Mouse (Mus musculus): ENCODE data around the gene Pacs1.

The Pacs1 gene

DNA sequence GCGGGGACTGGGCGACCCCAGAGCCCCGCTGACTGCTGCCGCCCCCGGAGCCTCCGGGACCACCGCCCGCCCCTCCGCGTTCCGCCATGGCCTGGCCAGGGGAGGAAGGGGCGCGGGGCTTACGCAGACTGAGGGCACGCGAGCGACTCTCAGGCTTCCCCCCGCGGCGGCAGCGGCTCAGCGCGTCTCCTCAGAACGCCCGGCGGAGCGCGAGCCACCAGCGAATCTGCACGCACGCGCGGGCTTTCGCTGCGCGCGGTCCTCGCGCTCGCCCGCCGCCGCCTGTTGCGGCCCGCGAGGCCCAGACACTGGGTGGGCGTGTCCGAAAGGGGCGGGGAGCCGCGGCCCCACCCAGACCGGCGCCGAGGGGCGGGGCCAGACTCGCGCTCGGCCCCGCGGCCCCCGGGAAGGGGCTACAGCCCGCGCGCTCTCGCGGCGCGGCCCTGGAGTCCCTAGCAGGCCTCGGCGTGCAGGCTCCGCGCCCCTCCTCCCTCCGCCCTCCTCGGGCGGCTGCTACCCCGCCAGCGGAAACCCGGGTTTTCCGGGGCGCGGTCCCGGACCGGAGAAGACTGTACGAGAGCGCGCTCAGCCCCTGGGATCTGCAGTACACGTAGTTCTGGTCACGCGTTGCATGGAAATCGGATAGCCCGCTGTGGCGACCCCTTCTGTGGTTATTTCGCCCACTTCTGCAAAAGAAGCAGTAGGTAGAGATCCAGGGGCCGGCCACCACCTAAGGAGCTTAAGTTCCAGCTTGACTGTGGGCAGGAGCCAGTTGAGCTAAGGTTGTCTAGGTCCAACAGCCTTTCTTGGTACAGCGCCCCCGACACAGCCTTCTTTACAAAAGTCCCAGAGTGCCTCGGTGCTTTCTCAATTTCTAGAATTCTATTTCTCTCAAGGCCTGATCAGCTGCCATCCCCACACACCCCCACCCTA lies at the start of gene Pacs1:
TSS of gene Pacs1 (minus strand) at position 319 of the 933 bp plus-strand sequence.
- peak; percentile 83 for DNase-seq (ENCODE audit: low spot score)

DNA sequence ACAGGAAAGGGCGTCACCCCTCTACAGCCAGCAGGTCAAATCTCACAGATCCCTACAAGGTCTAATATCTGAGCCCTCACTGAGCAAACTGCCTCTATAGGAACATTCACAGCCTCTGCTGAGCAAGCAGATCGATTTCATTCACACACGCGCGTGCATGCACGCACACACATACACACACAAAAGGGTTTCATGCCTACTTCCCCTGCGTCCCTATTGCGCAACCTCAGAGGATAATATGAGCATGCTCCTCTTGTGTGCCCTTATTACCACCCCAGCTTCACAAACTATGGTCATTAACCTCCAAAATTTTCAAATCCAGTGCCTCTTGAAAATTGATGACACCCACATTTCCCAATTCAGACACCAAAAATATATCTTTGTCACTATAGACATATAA lies 40.3 kb upstream of the Pacs1 start:
- DNase-seq (ENCODE audit: low spot score), result no peak

DNA sequence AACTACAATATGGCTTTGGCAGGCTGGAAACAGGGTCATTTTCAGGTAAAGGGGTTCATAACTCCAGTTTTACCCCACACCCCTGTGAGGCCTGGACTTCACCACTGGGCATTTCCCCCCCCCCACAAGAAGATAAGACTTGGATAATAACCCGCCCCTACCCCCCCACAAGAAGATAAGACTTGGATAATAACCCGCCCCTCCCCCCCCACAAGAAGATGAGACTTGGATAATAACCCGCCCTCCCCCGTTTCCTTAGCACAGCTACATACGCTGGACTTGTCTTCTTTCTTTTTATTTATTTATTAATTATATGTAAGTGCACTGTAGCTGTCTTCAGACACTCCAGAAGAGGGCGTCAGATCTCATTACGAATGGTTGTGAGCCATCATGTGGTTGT lies 36.1 kb upstream of the Pacs1 start:
- DNase-seq (ENCODE audit: low spot score), result no peak

DNA sequence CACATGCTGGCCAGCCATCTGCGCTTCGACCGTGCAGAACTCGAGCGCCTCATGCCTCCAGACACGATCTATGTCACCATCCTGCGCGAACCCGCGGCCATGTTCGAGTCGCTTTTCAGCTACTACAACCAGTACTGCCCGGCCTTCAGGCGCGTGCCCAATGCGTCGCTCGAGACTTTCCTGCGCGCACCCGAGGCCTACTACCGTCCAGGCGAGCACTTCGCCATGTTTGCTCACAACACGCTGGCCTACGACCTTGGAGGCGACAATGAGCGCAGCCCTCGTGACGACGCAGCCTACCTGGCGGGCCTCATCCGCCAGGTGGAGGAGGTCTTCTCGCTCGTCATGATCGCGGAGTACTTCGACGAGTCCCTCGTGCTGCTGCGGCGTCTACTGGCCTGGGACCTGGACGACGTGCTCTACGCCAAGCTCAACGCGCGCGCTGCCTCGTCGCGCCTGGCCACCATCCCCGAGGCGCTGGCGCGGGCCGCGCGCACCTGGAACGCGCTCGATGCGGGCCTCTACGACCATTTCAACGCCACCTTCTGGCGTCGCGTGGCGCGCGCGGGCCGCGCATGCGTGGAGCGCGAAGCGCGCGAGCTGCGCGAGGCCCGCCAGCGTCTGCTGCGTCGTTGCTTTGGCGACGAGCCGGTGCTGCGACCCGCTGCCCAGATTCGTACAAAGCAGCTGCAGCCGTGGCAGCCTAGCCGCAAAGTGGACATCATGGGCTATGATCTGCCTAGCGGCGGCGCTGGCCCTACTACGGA lies 34.2 kb upstream of the Pacs1 start:
- no peak for DNase-seq (ENCODE audit: low spot score)

DNA sequence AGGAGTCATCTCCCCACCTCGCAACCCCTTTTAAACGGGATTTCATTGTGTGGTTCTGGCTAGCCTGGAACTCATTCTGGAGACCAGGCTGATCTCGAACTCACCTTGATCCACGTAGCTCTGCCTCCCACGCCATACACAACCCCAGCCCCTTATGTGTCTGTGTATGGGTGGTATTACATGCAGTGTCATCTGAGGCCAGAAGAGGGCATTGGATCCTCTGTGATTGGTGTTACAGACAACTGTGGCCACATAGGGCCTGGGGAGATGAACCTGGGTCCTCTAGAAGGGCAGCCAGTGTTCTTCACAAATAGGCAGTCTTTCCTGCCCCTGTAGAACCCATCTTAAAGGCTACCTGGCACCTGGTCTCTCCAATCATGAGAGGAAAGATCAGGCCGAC lies 33.4 kb upstream of the Pacs1 start:
- DNase-seq (ENCODE audit: low spot score), result no peak

DNA sequence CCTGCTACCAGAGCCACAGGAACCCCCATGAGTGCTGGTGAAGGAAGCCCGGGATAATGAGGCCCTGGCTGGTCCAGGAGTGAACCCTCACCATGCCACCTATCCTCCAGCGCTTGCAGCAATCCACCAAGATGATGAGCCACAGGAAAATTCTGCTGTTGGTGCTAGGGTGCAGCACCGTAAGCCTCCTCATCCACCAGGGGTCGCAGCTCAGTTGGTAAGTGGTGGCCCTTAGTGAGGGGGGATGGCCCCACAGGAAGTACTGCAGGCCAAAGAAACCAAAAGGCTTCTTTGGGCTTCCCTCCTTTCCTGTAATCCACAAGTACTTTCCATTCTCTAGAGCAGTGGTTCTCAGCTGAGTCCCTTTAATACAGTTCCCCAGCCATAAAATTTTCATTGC lies 29.5 kb upstream of the Pacs1 start:
- DNase-seq (ENCODE audit: low spot score), result peak; percentile 18

DNA sequence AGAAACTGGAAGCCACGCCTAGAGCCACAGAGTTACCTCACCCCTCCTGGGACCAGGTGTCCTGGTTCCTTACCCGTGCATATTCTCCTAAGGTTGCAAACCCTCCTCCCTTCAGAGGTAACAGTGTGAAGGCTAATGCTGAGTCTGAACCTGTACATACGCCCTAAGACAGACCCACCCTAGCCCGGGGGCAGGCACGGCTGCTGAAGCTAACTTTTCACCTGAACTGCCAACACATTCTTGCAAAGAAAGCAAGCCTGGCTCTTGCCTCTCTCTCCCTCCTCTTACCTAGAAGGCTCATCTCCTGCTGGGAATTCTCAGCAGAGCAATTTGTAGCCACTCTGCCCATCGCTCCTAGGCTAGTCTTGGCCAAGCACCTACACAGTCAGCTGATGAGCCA lies 27.7 kb upstream of the Pacs1 start:
- DNase-seq (ENCODE audit: low spot score), result no peak

DNA sequence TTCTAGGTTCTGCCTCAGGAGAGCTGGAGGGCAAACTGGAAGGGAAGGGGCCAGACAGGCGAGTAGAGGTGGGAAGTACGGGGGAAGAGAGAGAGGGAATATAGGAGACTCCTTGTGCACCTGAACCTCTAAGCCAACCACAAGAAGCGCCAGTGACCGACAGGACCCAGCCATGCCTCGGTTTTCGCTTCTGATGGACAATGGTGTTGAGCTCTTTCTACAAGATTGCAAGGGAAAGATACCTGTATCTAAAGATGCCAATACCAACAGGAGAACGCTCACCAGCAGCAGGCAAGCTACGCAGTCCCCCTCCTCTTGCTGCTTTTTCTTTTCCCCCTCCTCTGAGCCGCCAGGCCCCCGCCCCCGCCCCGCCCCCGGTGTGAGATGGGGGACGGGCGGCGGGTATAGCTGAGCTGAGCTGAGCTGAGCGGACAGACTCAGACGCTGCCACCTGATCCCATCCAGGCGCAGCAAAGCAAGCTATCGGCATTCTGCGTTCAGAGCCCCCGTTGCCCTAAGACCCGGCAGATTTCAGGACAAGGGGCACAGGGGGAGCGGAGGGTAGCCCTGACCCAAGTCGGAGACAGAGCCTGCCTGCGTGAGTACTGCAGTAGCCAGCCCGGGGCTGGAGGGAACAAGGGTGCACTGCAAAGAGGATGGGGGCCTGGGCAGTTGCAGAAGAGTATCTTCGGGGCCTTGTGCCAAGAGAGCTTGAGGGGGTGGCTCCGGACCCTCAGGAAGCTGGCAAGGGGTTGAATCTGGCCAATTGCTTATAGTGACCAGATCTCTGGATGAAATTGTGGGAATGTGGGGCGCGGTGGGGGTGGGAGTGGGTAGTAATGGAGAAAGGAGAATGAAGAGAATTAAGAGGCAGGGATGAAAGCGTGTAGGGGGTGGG lies 25.2 kb upstream of the Pacs1 start, which contains the start of gene Gal3st3:
TSS of gene Gal3st3 (plus strand) at position 429 of the 898 bp plus-strand sequence.
- no peak for DNase-seq (ENCODE audit: low spot score)

DNA sequence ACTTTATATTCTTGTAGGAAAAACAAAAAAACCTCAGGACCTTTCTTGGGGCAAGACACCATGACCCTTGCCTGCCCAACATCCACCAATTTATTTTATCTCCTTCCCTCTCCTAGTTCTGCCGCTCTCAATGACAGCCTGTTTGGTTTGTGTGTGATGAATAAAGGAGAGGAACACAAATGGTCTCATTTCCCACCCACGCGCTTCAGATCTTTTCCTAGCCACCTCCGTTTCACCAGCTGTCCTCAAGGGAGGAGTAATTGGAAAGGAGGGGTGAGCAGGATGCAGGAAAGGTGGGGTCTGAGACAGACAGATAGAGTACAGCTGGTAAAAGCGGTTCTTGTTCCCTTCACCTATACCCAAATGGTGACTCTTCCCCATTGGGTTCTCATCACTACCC lies 23.7 kb upstream of the Pacs1 start:
- no peak for DNase-seq (ENCODE audit: low spot score)

DNA sequence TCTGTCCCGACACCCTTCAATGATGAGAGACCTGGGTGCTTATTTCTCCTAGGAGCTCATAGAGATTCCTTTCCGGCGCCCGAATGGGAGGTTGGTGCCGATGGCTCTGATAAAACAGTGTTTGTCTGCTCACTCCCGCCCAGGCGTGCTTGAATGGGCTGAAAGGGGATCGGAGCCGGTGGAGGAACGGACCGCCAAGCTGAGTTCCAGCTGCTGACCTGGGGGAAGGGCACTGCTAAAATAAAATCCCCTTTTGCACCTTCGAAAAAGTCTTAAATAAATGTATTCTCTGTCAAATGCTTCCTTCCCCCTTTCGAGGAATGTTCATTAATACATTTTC lies 22.8 kb upstream of the Pacs1 start:
- DNase-seq (ENCODE audit: low spot score), result no peak

DNA sequence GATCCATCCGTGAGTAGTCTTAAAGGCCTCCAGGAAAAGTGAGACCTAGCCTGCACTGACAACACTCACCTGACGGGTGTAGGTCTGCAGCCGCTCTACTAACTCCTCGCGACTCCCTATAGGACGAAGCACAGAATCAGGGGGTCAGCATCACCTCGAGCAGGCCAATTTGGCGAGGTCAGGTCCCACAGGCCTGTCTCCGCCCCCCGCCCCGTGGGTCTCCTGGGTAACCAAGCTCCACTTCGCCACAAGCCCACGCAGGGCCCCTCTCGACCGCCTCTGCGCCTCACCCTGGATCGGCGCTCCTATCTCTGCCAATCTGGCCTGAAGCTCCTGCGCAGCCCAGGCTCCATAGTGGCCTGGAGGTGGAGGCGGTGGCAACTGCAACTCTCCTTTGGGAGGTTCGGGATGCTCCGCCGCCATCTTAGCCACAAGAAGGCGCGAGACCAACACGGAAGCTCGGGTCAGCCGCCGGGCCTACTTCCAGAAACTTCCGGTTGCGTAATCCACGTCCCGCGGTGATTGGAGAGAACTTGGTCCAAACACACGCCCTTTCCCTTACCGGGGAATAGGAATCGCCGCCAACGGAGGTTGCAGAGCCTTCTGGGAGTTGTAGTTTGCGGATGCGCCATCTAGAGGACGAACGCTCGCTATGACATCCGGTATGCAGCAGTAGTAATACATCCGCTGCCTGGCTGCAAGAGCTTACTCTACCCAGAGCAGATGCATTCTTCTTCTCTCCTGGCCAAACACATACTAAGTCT lies 22.2 kb upstream of the Pacs1 start, which contains the start of gene Sf3b2:
TSS of gene Sf3b2 (minus strand) at position 484 of the 764 bp plus-strand sequence.
- DNase-seq (ENCODE audit: low spot score), result peak; percentile 97

DNA sequence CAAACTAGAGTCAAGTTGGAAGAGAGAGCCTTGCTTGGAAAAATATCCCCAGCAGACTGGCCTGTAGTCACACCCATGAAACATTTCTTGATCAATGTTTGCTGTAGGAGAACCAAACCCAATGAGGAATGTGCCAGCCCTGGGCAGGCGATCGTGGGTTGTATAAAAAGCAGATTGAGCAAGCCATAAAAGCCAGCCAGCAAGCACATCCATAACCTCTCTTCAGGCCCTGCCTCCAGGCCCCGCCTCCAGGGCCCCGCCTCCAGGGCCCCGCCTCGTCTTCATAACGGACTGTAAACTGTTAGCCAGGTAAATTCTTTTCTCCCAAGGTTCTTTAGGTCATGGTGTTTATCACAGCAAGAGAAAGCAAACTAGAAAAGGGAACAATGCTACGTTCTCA lies 5.5 kb upstream of the Pacs1 start:
- DNase-seq (ENCODE audit: low spot score), result no peak

DNA sequence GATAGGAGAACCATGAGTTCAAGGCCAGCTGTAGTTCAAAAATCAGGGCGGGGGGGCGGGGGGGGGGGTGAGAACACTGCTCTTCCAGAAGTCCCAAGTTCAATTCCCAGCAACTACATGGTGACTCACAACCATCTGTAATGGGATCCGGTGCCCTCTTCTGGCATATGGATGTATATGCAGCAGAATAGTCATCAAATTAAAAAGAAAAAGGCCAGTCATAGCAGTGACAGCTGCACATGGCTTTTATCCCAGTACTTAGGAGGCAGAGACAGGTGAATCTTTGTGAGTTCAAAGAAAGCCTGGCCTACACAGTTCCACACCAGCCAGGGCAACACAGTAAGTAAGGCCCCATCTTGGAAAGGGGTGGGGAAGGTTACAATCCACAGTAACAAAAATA lies 4.2 kb upstream of the Pacs1 start:
- DNase-seq (ENCODE audit: low spot score), result no peak

DNA sequence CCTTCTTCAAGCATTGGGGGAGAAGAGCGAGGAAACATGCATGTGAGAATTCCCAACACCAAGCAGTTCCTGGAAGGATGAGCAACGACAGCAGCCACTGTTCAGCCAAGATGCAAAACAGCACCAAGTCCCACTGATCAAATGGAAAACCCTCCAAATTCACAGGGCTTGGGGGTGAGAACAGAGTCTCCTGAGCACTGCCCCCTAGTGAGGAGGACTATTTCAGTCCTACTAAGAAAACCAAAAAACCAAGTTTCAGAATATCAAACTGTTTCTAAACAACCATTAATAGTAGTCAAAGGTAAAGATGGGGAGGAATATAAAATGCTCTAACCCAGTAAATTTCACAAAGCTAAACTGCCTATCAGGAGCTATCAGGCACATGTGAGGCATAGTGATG lies 3.6 kb upstream of the Pacs1 start:
- DNase-seq (ENCODE audit: low spot score), result no peak

DNA sequence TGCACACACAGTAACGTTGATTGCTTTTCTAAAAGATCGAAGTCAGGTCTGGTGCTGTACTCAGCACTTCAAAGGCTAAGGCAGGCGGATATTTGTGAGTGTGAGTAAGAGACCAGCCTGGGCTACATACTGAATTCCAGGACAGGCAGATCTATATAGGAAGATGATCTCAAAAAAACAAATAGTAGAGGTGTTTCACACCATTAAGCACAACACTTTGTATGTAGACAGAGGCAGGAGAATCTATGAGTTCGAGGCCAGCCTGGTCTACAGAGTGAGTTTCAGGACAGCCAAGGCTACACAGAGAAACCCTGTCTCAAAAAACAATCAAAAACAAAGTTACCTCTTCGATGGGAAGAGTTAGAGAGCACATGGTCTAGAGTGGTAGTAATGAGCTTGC lies 2.8 kb upstream of the Pacs1 start:
- no peak for DNase-seq (ENCODE audit: low spot score)

DNA sequence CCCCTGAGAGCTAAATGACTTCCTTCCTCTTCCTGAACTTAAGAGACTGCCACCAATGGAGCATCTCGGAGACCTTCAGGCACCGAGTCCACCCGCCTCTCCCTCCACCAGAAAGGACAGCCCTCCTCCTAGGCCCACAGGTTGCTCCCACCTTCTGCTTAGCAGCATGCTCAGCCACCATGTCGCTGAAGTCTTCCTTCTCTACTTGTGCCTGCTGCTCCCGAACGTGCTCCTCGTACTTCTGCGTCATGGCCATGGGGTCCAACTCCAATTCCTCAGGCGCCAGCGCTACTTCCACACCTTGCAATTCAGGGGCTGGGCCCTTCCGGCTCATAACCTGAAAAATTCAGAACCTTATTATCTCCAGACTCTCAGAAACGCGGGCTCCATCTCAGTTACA lies 1.7 kb upstream of the Pacs1 start:
- DNase-seq (ENCODE audit: low spot score), result no peak

DNA sequence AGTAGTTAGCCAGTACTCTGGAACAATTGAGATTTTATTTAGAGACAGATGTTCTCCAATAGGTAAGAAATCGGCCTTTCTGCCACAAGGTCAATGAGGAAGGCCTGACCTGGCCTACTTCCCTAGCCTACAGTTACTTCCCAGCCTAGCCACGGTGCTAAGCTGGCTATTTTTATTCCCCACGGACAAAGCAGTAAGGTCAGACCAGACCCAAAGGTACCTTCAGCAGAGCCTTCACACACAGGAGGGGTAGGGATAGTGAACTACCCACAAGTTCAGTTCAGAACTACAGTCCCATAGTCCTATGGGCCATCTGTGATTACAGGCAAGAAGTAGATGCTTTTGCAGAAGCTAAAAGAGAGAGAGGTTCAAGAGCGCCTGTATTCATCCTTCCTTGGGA lies 997 bp upstream of the Pacs1 start:
- no peak for DNase-seq (ENCODE audit: low spot score)

DNA sequence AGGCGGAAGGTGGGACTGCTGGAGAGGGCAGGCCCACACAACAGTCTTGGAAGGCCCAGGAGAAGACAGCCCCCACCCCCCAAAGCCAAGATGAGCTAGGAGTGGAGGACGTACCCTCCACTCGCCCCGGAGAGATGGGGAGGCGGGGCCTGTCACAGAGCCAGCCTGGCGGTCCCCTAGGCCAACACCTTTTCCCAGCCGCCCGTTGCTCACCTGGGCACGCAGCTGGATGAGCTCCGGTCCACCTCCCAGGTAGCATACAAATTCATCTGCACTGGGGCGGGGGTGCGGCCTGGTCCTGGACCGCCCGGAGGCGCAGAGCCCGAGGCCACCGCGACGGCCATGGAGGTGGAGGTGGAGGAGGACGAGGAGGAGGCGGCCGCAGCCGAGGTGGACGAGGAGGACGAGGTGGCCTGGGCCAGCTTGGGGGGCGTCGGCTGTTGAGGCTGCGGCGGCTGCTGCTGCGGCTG lies 558 bp downstream of the Pacs1 start:
- DNase-seq (ENCODE audit: low spot score), result peak; percentile 25

DNA sequence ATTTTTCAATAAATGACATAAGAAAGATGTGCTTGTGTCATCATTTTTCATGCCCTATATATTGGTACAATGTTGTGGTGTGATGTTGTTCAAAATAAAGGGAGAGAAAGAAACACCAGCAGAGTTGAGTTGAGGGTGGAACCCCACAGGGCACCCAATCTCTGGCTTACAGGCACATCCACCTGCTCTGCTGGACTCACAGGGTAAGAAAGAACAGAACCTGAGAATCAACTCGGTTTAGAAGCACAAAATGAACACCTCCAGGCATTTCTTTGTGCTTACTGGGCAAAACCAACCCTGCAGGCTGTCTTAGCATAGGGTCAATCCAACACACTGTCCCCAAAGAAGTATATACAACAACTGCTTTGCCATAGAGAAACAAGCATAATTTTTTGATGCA lies 1.5 kb downstream of the Pacs1 start:
- no peak for DNase-seq (ENCODE audit: low spot score)

DNA sequence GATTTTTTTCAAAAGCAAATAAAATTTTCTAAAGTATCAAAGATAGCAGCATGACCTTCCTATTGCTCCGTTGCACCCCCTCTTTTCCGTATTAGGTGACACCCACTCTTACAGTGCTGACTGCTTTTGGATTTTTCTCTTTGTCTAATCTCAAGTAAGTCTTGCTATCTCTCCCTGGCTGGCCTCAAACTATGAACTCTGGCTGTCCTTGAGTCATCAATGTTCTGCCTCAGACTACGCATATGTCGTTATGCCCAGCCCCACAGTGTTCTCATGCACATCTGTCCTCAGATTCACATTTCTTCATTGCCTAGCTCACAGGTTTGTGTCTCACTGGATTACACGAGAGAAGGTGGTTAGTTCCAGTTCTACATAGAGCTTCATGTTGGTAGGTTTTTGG lies 3.5 kb downstream of the Pacs1 start:
- DNase-seq (ENCODE audit: low spot score), result no peak

DNA sequence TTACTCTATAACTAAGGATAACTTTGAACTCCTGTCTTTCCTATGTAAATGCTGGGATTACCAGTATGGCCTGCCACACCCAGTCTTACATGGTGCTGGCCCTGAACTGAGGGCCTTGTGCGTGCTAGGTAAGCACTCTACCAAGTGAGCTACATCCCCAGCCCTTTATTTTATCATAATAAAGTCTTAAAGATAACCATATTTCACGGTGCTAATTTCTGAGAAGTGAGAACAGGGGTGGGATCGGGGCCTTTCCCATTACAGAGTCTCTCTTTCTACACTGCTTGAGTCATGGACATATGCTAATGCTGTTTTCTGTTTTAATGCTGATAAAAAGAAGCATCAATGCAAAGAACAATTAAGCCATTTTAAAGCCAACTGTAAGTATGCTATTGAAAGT lies 4.0 kb downstream of the Pacs1 start:
- no peak for DNase-seq (ENCODE audit: low spot score)

Data from MN1 (cell line).